Mouse (Mus musculus) stomach, postnatal 0 days (tissue): ENCODE data around the gene Slc6a16.

Source experiments
- CTCF ChIP-seq: IDR thresholded peaks from 2 replicates; pipeline ENCODE4 v1.5.1; 2016; ENCODE audit warnings: antibody characterized with exemption, low read depth, mild to moderate bottlenecking, moderate library complexity
- EP300 ChIP-seq: optimal IDR thresholded peaks from 2 replicates; pipeline ENCODE3; 2016; ENCODE audit warnings: antibody characterized with exemption

GRCm38 (mm10) chr7:45302626-45303025 is 61.7 kb downstream of the Slc6a16 start:
- TF ChIP-seq EP300: no peak
- no peak for TF ChIP-seq CTCF
